Mouse (Mus musculus) liver, embryonic 11.5 days (tissue): Measurements from ENCODE around the gene Chd5. TPM values are rescaled to one million over a fixed set of nuclear protein-coding genes. Genes with fewer than 3 reads are reported as not detected.

Experiments
- ATAC-seq: fragments of 200-750 bp; cut with Nextera tagmentation; replicated peaks from 2 replicates; pipeline ENCODE4 v1.8.0; 2017; ENCODE audit warnings: moderate number of reproducible peaks, mild to moderate bottlenecking, moderate TSS enrichment, moderate library complexity; ENCODE audit not compliant: low FRiP score
- DNase-seq: peaks from one replicate; pipeline ENCODE4 v3.0.0-alpha.2; 2017; ENCODE audit warnings: low spot score
- H3K27ac ChIP-seq: fragments of 300-500 bp; sonication (generic); 2 replicates; pipeline ENCODE4 v1.5.1; 2014; ENCODE audit warnings: mild to moderate bottlenecking, low read depth, low read length, control low read depth
- H3K27me3 ChIP-seq: fragments of 300-500 bp; sonication (generic); replicated peaks from 2 replicates; pipeline ENCODE4 v1.6.1; 2014; ENCODE audit warnings: low read length, mixed read lengths; ENCODE audit not compliant: control insufficient read depth, insufficient read depth
- H3K36me3 ChIP-seq: fragments of 300-500 bp; sonication (generic); 2 replicates; pipeline ENCODE4 v1.6.1; 2014; ENCODE audit warnings: mild to moderate bottlenecking, low read length, moderate library complexity, mixed read lengths; ENCODE audit not compliant: control insufficient read depth, insufficient read depth
- H3K4me1 ChIP-seq: fragments of 300-500 bp; sonication (generic); replicated peaks from 2 replicates; pipeline ENCODE4 v1.6.1; 2014; ENCODE audit warnings: low read length, mixed read lengths; ENCODE audit not compliant: control insufficient read depth, insufficient read depth
- H3K4me2 ChIP-seq: fragments of 300-500 bp; sonication (generic); 2 replicates; pipeline ENCODE4 v1.6.1; 2014; ENCODE audit warnings: mild to moderate bottlenecking, control low read depth, moderate library complexity
- H3K4me3 ChIP-seq: fragments of 300-500 bp; sonication (generic); 2 replicates; pipeline ENCODE4 v1.5.1; 2014; ENCODE audit warnings: low read depth, low read length, control low read depth
- H3K9ac ChIP-seq: fragments of 300-500 bp; sonication (generic); 2 replicates; pipeline ENCODE4 v1.6.1; 2014; ENCODE audit warnings: low read depth, low read length, control low read depth
- H3K9me3 ChIP-seq: fragments of 300-500 bp; sonication (generic); 2 replicates; pipeline ENCODE4 v1.6.1; 2016; ENCODE audit warnings: low read length, inconsistent platforms, mixed read lengths; ENCODE audit not compliant: control insufficient read depth
- WGBS: fragments of 180-500 bp; shearing (Covaris S2); extraction: QIAGEN DNeasy Blood & Tissue Kit; methylation state at CpG from one replicate; pipeline ENCODE4 v1.1.7; 2014; 5-methylcytosine and 5-hydroxymethylcytosine counted together
- polyA plus RNA-seq: library from polyadenylated mRNA; unstranded; fragments of >200 nt; fragmentation: Nextera tagmentation; extraction: Ambion mirVana; gene quantifications from 2 replicates; pipeline ENCODE4 v1.2.1, GENCODE M21; 2014

The Chd5 gene
- polyA plus RNA-seq, 1 experiment from 2014 or later: 0.32 TPM

DNA sequence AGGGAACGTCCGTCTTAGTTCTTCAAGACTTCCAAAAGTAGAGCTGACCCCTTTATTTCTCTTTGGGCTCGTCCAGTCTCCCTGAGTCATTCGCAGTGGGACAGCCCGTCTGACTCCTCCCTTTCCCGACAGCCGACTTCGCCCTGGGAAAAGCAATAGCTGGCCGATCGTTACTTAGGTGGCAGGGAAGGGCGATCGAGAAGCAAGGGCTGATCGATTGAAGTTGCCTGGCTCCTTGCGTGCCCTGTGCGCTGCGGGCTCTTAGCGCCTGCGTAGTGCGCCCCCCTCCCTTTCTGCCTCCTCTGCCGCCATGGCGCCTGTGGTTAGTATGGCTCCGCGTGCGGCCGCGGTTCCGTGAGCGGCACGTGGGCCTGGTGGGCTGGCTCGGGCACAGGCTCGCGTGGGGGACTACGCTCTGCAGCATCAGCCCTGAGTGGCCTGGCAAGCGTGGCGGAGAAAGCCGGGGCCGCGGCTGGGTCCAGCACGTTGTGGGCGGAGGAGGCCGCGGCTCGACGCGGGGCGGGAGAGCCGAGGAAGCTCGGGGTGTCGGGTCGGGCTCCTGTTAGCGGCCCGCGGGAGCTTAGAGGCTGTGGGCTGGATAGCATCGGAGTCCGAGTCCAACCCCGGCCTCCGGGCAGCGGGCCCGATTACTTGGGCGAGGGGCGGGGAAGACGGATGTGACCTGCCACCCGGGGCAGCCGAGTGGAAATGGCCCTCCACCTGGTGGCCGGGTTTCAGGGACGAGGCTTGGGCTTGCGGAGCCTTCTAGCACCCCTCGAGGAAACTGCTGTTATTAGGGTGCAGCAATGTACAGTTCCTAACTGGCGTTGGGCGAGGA is 12.7 kb upstream of the Chd5 start, which contains the start of gene Rpl22:
Rpl22 (plus strand) TSS at position 169 of the 838 bp plus-strand sequence.
- peak; percentile 84 for DNase-seq
- H3K27ac ChIP-seq: peak within 1 kb of the TSS; percentile 84
- peaks cover 20% of the 10 kb centered on the region for H3K4me1 ChIP-seq
- WGBS: under 1% methylated on average over 70 of the region's 70 CpGs
- H3K36me3 ChIP-seq: peaks cover 27% of the 10 kb centered on the region
- no peaks in the 10 kb centered on the region for H3K9me3 ChIP-seq
- ATAC-seq: peak; percentile 97
- H3K27me3 ChIP-seq: no peaks in the 10 kb centered on the region
- H3K9ac ChIP-seq: peak within 1 kb of the TSS; percentile 99
- H3K4me3 ChIP-seq: peak within 1 kb of the TSS; percentile 97
- H3K4me2 ChIP-seq: peak within 1 kb of the TSS; percentile 95

- DNase-seq (no peak), ATAC-seq (no peak)
- peaks cover 20% of the 10 kb centered on the region for H3K4me1 ChIP-seq
- peak overlapping the region; percentile 95 for H3K4me2 ChIP-seq
- H3K27ac ChIP-seq: peak overlapping the region; percentile 84; the same call in 1 of the 2 replicates
- no peaks in the 10 kb centered on the region for H3K27me3 ChIP-seq
- peak overlapping the region; percentile 97 for H3K4me3 ChIP-seq
- peak overlapping the region; percentile 99 for H3K9ac ChIP-seq
- under 1% methylated on average over 11 of the region's 11 CpGs for WGBS
- H3K36me3 ChIP-seq: peaks cover 35% of the 10 kb centered on the region
- no peaks in the 10 kb centered on the region for H3K9me3 ChIP-seq
Observed at GRCm38 (mm10) chr4:152326543-152326942, 11.9 kb upstream of the Chd5 start.

GRCm38 (mm10) chr4:152328691-152329090 is 9.8 kb upstream of the Chd5 start:
- H3K4me1 ChIP-seq: peaks cover 20% of the 10 kb centered on the region
- no peak overlapping the region for H3K27ac ChIP-seq

DNA sequence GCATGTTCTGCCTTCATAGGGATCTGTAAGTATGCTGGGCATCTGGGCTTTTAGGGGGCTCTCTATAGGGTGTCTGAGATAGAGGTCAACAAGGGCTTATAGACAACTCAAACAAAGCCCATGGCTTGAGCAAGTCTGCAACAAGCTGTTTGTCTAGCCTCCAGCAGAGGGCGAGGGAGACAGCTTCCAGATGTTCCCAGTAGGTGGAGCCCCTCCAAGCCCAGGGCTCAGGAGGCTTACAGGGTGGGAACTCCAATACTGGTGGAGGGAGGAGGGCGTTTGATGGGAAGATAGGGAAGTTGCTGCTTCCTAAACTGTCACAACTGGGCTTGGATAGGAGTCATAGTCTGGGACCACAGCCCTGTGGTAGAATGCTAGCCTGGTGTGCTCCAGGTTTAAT is 5.5 kb upstream of the Chd5 start:
- DNase-seq: no peak
- no peak overlapping the region for H3K4me3 ChIP-seq
- H3K4me1 ChIP-seq: 0 out of 2 replicates have a peak, but pooled peaks cover 6% of the 10 kb centered on the region
- no peaks in the 10 kb centered on the region for H3K9me3 ChIP-seq
- peaks cover 63% of the 10 kb centered on the region for H3K36me3 ChIP-seq
- H3K27me3 ChIP-seq: peaks cover 14% of the 10 kb centered on the region
- H3K27ac ChIP-seq: no peak overlapping the region
- no peak overlapping the region for H3K9ac ChIP-seq
- no peak overlapping the region for H3K4me2 ChIP-seq
- ATAC-seq: peak; percentile 64; the same call in 1 of the 2 replicates
- 38% methylated on average over 2 of the region's 2 CpGs for WGBS

More at GRCm38 (mm10) chr4:152328691-152329090, 9.8 kb upstream of the Chd5 start:
- Histone ChIP-seq H3K4me2 (no peak overlapping the region), H3K9ac (no peak overlapping the region), H3K9me3 (no peaks in the 10 kb centered on the region), H3K4me3 (no peak overlapping the region), H3K27me3 (no peaks in the 10 kb centered on the region), H3K36me3 (peaks cover 55% of the 10 kb centered on the region)
- WGBS: 81% methylated on average over 6 of the region's 6 CpGs
- no peak for DNase-seq
- ATAC-seq: no peak

DNA sequence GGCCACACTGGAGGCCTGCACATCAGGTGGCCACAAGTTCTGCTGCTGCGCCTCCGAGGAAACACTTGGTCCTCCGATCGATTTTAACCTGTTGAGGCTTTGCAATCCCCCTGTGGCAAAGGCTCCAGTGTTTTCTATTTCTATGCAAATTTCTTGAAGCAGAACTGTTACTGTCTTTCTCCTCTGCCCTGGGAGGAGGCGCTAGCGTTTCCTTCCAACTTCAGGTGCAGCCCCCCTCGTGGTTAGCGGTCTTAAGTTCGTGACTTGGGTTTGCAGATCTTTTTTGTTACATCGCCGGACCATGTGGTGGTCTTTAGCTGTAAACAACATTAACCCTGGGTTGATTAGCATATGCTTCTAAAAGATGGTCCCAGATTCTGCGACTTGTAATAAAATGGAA is 4.9 kb upstream of the Chd5 start:
- no peak for ATAC-seq
- 93% methylated on average over 12 of the region's 12 CpGs for WGBS
- no peak overlapping the region for H3K4me2 ChIP-seq

DNA sequence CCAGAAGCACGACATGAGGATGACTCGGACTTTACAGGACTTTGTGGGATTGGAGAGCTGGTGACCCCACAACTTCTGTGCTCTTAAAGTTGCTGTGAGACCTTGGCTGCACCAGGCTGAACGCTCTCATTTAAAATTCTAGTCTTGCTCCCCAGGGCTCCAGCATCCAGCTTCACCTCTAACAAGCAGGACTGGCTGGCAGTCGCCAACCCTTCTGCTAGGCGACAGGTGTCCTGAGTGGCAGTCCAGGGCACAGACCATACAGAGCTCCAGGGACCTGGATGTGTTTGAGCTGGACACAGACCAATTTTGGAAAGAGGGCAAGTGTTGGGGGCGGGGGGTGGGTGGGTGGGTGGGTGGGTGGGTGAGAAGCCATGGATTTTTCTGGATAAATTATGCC is 679 bp upstream of the Chd5 start:
- no peak overlapping the region for H3K27ac ChIP-seq
- peaks cover 48% of the 10 kb centered on the region for H3K27me3 ChIP-seq
- H3K9me3 ChIP-seq: no peaks in the 10 kb centered on the region
- no peak overlapping the region for H3K9ac ChIP-seq
- no peak overlapping the region for H3K4me3 ChIP-seq
- H3K4me2 ChIP-seq: no peak overlapping the region
- peaks cover 7% of the 10 kb centered on the region; the same call in 1 of the 2 replicates for H3K4me1 ChIP-seq
- no peak for DNase-seq
- no peak for ATAC-seq
- peaks cover 22% of the 10 kb centered on the region for H3K36me3 ChIP-seq
- WGBS: 35% methylated on average over 6 of the region's 6 CpGs

More for the DNA sequence above, 4.9 kb upstream of the Chd5 start:
- H3K36me3 ChIP-seq: peaks cover 60% of the 10 kb centered on the region
- H3K4me1 ChIP-seq: 0 out of 2 replicates have a peak, but pooled peaks cover 6% of the 10 kb centered on the region
- H3K27me3 ChIP-seq: peaks cover 20% of the 10 kb centered on the region
- no peak overlapping the region for H3K4me3 ChIP-seq
- no peak overlapping the region for H3K9ac ChIP-seq
- no peak for DNase-seq
- H3K9me3 ChIP-seq: no peaks in the 10 kb centered on the region
- no peak overlapping the region for H3K27ac ChIP-seq

DNA sequence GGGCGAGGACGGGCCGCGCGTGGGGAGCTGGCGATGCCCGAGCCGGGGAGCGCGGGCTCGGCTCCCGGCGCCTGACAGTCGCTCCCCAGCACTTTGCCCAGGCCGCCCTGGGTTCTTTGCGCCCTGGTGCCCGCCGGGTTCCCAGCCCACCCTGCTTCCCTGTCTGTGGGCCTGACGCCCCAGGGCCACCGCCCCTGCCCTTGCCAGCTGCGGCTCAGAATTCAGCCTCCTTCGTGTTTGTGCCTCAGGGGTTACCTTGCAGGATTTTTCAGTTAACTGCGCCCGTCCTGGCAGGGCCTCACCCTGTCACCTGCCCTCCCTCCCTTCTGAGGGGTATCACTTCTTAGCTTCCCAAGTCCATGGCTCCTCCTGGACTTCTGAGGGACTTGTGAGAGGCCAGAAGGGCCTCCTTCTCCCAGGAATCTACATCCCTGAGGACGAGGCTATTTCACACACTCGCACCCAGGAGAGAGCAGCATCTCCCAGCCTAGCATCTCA is 891 bp downstream of the Chd5 start:
- peaks cover 48% of the 10 kb centered on the region for H3K27me3 ChIP-seq
- peak overlapping the region; percentile 78 for H3K4me2 ChIP-seq
- peaks cover 7% of the 10 kb centered on the region for H3K4me1 ChIP-seq
- H3K27ac ChIP-seq: no peak overlapping the region
- no peak for ATAC-seq
- peaks cover 8% of the 10 kb centered on the region for H3K36me3 ChIP-seq
- 5% methylated on average over 25 of the region's 26 CpGs for WGBS
- H3K9me3 ChIP-seq: no peaks in the 10 kb centered on the region
- DNase-seq: no peak
- peak overlapping the region; percentile 52 for H3K4me3 ChIP-seq
- no peak overlapping the region for H3K9ac ChIP-seq

- DNase-seq: no peak
- ATAC-seq: peak; percentile 30; the same call in 1 of the 2 replicates
Observed at GRCm38 (mm10) chr4:152340584-152341284, 2.3 kb downstream of the Chd5 start.

More at GRCm38 (mm10) chr4:152340584-152341284, 2.3 kb downstream of the Chd5 start:
- no peaks in the 10 kb centered on the region for H3K9me3 ChIP-seq
- no peaks in the 10 kb centered on the region for H3K36me3 ChIP-seq
- no peak overlapping the region for H3K4me3 ChIP-seq
- H3K27ac ChIP-seq: no peak overlapping the region
- no peak overlapping the region for H3K9ac ChIP-seq
- H3K4me2 ChIP-seq: no peak overlapping the region
- peaks cover 48% of the 10 kb centered on the region for H3K27me3 ChIP-seq
- peaks cover 20% of the 10 kb centered on the region for H3K4me1 ChIP-seq
- 34% methylated on average over 15 of the region's 15 CpGs for WGBS
